Mouse (Mus musculus): ENCODE measurements around the gene Dnajc6. TPM values are rescaled to one million over a fixed set of nuclear protein-coding genes. Genes with fewer than 3 reads are reported as not detected.

Gene Dnajc6
- polyA plus RNA-seq, 1 experiment from 2014 or later = 0.45 TPM

DNA sequence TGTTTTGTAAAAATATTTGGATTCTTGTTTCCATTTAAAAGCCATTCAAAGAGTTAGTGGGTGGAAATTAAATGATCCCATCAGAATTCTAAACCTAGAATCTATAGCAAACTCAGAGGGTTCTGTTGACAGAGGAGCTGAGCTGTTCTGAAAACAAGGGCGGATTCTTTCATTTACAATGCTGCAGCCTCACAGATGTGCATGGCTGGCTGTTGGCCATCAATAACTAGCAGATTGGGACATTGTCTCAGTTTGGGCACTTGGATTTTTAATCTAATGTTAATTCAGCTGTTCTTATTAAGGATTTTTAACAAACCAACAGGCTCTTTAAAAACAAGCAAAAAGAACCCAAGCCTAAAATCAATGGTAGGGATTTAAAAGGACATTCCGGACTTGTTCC is 75.7 kb downstream of the Dnajc6 start:
- Histone ChIP-seq H3K9ac (no peak overlapping the region), H3K27ac (ENCODE audit: poor library complexity, severe bottlenecking) (no peak overlapping the region), H3K4me3 (no peak overlapping the region), H3K4me1 (replicated peaks) (no peaks in the 10 kb centered on the region), H3K4me2 (no peak overlapping the region), H3K36me3 (no peaks in the 10 kb centered on the region), H3K27me3 (replicated peaks) (no peaks in the 10 kb centered on the region), H3K9me3 (replicated peaks) (no peaks in the 10 kb centered on the region)
- ATAC-seq (ENCODE audit: insufficient number of reproducible peaks, low FRiP score) = no peak
- WGBS = 72% methylated on average over 2 of the region's 2 CpGs

DNA sequence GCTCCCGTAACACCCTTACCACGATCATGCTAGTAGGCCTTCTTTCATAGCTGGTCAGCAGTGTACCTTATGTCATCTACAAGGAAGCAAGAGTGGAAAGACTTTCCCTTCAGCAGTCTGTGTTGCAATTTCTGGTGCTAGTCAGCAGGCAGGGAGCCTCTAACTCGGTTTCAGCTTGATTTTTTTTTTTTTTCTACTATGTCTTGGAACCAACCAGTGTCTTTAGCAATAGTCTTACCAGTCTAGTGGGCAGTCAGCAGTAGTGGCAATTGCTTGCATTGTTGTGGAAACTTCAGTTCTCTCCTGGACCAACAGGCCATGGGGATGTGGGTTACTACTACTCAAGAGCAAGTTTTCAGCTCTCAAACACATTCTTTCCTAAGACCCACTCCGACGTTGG is 78.9 kb downstream of the Dnajc6 start:
- Histone ChIP-seq H3K27ac (ENCODE audit: poor library complexity, severe bottlenecking) (no peak overlapping the region), H3K9me3 (replicated peaks) (no peaks in the 10 kb centered on the region), H3K4me3 (no peak overlapping the region), H3K27me3 (replicated peaks) (no peaks in the 10 kb centered on the region), H3K4me2 (no peak overlapping the region), H3K9ac (no peak overlapping the region), H3K4me1 (replicated peaks) (no peaks in the 10 kb centered on the region), H3K36me3 (no peaks in the 10 kb centered on the region)
- whole genome bisulfite sequencing = 88% methylated on average over 5 of the region's 5 CpGs
- no peak for ATAC-seq (ENCODE audit: insufficient number of reproducible peaks, low FRiP score)

GRCm38 (mm10) chr4:101578720-101579119 is 82.3 kb downstream of the Dnajc6 start:
- Histone ChIP-seq H3K9ac (no peak overlapping the region), H3K36me3 (no peaks in the 10 kb centered on the region), H3K4me1 (replicated peaks) (no peaks in the 10 kb centered on the region), H3K4me3 (no peak overlapping the region), H3K9me3 (replicated peaks) (no peaks in the 10 kb centered on the region), H3K27me3 (replicated peaks) (no peaks in the 10 kb centered on the region), H3K4me2 (no peak overlapping the region), H3K27ac (ENCODE audit: poor library complexity, severe bottlenecking) (no peak overlapping the region)
- 75% methylated on average over 7 of the region's 7 CpGs for WGBS
- ATAC-seq (ENCODE audit: insufficient number of reproducible peaks, low FRiP score) = no peak

GRCm38 (mm10) chr4:101579517-101579916 is 83.1 kb downstream of the Dnajc6 start:
- H3K4me2 ChIP-seq = no peak overlapping the region
- H3K36me3 ChIP-seq = no peaks in the 10 kb centered on the region
- no peak overlapping the region for H3K9ac ChIP-seq
- no peak for ATAC-seq (ENCODE audit: insufficient number of reproducible peaks, low FRiP score)
- no peaks in the 10 kb centered on the region for H3K9me3 ChIP-seq (replicated peaks)
- 61% methylated on average over 5 of the region's 5 CpGs for WGBS
- H3K4me3 ChIP-seq = no peak overlapping the region
- H3K27ac ChIP-seq (ENCODE audit: poor library complexity, severe bottlenecking) = no peak overlapping the region
- no peaks in the 10 kb centered on the region for H3K4me1 ChIP-seq (replicated peaks)
- no peaks in the 10 kb centered on the region for H3K27me3 ChIP-seq (replicated peaks)

DNA sequence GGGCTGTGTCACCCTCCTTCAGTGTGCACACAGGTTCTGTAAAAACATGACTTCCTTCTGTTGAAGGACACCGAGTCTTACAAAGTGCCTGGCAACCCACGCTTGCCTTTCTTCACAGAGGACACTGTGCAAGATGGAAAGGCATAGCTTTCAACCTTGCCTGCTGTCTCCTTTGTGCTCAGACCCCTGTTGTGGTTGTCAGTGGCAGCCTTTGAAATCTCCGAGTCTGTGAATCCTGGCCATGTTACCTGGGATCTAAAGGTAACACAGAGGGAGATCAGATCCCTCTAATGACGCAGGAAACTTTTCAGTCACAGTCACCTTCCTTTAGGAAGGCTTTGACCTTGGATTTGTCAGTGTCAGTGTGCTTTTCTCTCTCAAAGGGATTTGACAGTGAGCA is 84.7 kb downstream of the Dnajc6 start:
- no peak for ATAC-seq (ENCODE audit: insufficient number of reproducible peaks, low FRiP score)
- H3K4me1 ChIP-seq (replicated peaks) = 0 out of 2 replicates have a peak, but pooled peaks cover 6% of the 10 kb centered on the region
- no peaks in the 10 kb centered on the region for H3K27me3 ChIP-seq (replicated peaks)
- H3K9ac ChIP-seq = no peak overlapping the region
- no peak overlapping the region for H3K4me2 ChIP-seq
- H3K36me3 ChIP-seq = no peaks in the 10 kb centered on the region
- H3K9me3 ChIP-seq (replicated peaks) = no peaks in the 10 kb centered on the region
- H3K4me3 ChIP-seq = no peak overlapping the region
- 69% methylated on average over 4 of the region's 4 CpGs for WGBS
- H3K27ac ChIP-seq (ENCODE audit: poor library complexity, severe bottlenecking) = no peak overlapping the region

GRCm38 (mm10) chr4:101582882-101583281 is 86.4 kb downstream of the Dnajc6 start:
- H3K4me3 ChIP-seq = no peak overlapping the region
- ATAC-seq (ENCODE audit: insufficient number of reproducible peaks, low FRiP score) = no peak
- WGBS = 69% methylated on average over 2 of the region's 2 CpGs

DNA sequence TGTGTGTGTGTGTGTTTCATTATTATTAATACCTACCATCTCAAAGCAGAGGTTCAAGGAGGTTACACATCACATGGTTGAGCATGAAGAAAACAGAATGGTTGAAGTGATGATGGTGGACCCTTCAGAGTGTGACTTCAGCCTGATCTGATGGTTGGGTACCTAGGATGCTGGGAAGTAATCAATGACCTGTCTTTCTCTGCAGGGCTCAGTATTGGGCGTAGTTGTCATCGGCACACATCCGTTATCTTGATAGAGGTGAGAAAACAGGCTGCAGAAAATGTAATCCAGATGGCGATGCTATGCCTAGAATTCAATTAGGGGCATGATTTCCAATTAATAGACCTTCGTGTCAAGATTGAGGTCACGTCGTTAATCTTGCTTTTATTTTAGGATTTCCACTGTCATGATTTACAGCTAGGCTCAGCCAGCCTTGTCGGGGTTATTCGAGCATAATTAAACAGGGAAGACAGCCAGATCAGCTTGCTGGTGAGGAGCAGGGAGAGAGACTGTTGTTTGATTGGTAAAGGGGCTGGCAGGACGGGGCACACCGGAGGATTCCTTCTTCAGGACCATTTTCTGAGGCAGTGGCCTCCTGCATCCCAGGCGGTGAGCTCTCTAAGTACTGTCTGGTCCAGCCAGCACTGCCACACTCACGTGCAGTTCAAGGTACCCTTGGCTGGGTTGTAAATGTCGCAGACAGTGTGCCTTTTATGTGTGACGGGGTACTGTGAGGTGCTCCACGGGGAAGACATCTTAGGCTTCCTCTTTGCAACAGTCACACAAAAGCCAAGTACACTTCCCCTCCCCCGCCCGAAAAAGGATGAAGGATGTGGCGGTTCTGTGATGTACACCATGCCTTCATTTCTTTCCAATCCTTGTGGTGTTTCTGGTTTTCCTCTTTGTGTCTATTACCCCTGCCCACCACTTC is 88.3 kb downstream of the Dnajc6 start:
- 67% methylated on average over 19 of the region's 19 CpGs for WGBS
- H3K4me3 ChIP-seq = no peak overlapping the region
- no peak overlapping the region for H3K27ac ChIP-seq (ENCODE audit: poor library complexity, severe bottlenecking)
- no peaks in the 10 kb centered on the region for H3K27me3 ChIP-seq (replicated peaks)
- H3K4me2 ChIP-seq = no peak overlapping the region
- H3K4me1 ChIP-seq (replicated peaks) = 0 out of 2 replicates have a peak, but pooled peaks cover 6% of the 10 kb centered on the region
- no peak for ATAC-seq (ENCODE audit: insufficient number of reproducible peaks, low FRiP score)
- no peak overlapping the region for H3K9ac ChIP-seq
- no peaks in the 10 kb centered on the region for H3K9me3 ChIP-seq (replicated peaks)
- H3K36me3 ChIP-seq = no peaks in the 10 kb centered on the region

More at GRCm38 (mm10) chr4:101582882-101583281, 86.4 kb downstream of the Dnajc6 start:
- H3K9ac ChIP-seq = no peak overlapping the region
- no peak overlapping the region for H3K27ac ChIP-seq (ENCODE audit: poor library complexity, severe bottlenecking)
- no peaks in the 10 kb centered on the region for H3K27me3 ChIP-seq (replicated peaks)
- no peaks in the 10 kb centered on the region for H3K36me3 ChIP-seq
- H3K4me1 ChIP-seq (replicated peaks) = 0 out of 2 replicates have a peak, but pooled peaks cover 6% of the 10 kb centered on the region
- H3K9me3 ChIP-seq (replicated peaks) = no peaks in the 10 kb centered on the region
- no peak overlapping the region for H3K4me2 ChIP-seq

GRCm38 (mm10) chr4:101585455-101586184 is 89.2 kb downstream of the Dnajc6 start:
- Histone ChIP-seq H3K36me3 (no peaks in the 10 kb centered on the region), H3K9me3 (replicated peaks) (no peaks in the 10 kb centered on the region), H3K27ac (ENCODE audit: poor library complexity, severe bottlenecking) (no peak overlapping the region), H3K4me3 (no peak overlapping the region), H3K27me3 (replicated peaks) (no peaks in the 10 kb centered on the region), H3K9ac (no peak overlapping the region), H3K4me1 (replicated peaks) (0 out of 2 replicates have a peak, but pooled peaks cover 6% of the 10 kb centered on the region), H3K4me2 (no peak overlapping the region)
- 54% methylated on average over 8 of the region's 8 CpGs for WGBS
- ATAC-seq (ENCODE audit: insufficient number of reproducible peaks, low FRiP score) = no peak

GRCm38 (mm10) chr4:101588932-101589331 is 92.5 kb downstream of the Dnajc6 start:
- no peak overlapping the region for H3K4me3 ChIP-seq
- H3K27ac ChIP-seq (ENCODE audit: poor library complexity, severe bottlenecking) = no peak overlapping the region
- H3K27me3 ChIP-seq (replicated peaks) = no peaks in the 10 kb centered on the region
- H3K4me2 ChIP-seq = no peak overlapping the region
- 64% methylated on average over 8 of the region's 8 CpGs for WGBS
- ATAC-seq (ENCODE audit: insufficient number of reproducible peaks, low FRiP score) = no peak
- H3K36me3 ChIP-seq = no peaks in the 10 kb centered on the region
- H3K4me1 ChIP-seq (replicated peaks) = peaks cover 6% of the 10 kb centered on the region; the same call in 1 of the 2 replicates
- H3K9me3 ChIP-seq (replicated peaks) = peaks cover 3% of the 10 kb centered on the region; the same call in 1 of the 2 replicates
- no peak overlapping the region for H3K9ac ChIP-seq

- H3K9me3 ChIP-seq (replicated peaks) = peaks cover 3% of the 10 kb centered on the region; the same call in 1 of the 2 replicates
- no peak overlapping the region for H3K4me2 ChIP-seq
- H3K4me1 ChIP-seq (replicated peaks) = peaks cover 6% of the 10 kb centered on the region; the same call in 1 of the 2 replicates
- H3K36me3 ChIP-seq = no peaks in the 10 kb centered on the region
- no peak overlapping the region for H3K9ac ChIP-seq
- no peak overlapping the region for H3K27ac ChIP-seq (ENCODE audit: poor library complexity, severe bottlenecking)
- ATAC-seq (ENCODE audit: insufficient number of reproducible peaks, low FRiP score) = no peak
- 90% methylated on average over 3 of the region's 3 CpGs for WGBS
- no peaks in the 10 kb centered on the region for H3K27me3 ChIP-seq (replicated peaks)
- no peak overlapping the region for H3K4me3 ChIP-seq
Measured at GRCm38 (mm10) chr4:101589771-101590170, 93.3 kb downstream of the Dnajc6 start.

DNA sequence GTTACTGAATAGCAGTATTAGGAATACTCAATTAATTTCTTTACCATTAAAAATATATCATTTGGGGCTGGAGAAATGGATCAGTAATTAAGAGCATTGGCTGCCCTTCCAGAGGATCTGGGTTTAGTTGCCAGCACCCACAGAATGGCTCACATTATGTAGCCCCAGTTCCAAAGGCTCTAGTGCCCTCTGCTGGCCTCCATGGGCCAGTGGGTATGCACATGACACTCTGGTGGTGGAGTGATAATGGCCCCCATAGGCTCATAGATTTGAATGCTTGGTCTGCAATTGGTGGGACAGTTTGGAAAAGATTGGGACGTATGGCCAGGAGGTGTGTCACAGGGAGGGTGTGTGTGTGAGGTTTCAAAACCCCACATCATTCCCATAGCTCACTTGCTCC is 95.0 kb downstream of the Dnajc6 start:
- Histone ChIP-seq H3K9me3 (replicated peaks) (peaks cover 3% of the 10 kb centered on the region; the same call in 1 of the 2 replicates), H3K4me3 (no peak overlapping the region), H3K27me3 (replicated peaks) (no peaks in the 10 kb centered on the region), H3K4me2 (no peak overlapping the region), H3K4me1 (replicated peaks) (no peaks in the 10 kb centered on the region; the same call in 1 of the 2 replicates), H3K9ac (no peak overlapping the region), H3K27ac (ENCODE audit: poor library complexity, severe bottlenecking) (no peak overlapping the region), H3K36me3 (no peaks in the 10 kb centered on the region)
- WGBS = 80% methylated on average over 1 of the region's 1 CpGs
- ATAC-seq (ENCODE audit: insufficient number of reproducible peaks, low FRiP score) = no peak
